Mouse (Mus musculus): ENCODE data around the gene Prss35. TPM values are rescaled to one million over a fixed set of nuclear protein-coding genes. Genes with fewer than 3 reads are reported as not detected.

The Prss35 gene
- total RNA-seq, 1 experiment = 9.4 TPM

DNA sequence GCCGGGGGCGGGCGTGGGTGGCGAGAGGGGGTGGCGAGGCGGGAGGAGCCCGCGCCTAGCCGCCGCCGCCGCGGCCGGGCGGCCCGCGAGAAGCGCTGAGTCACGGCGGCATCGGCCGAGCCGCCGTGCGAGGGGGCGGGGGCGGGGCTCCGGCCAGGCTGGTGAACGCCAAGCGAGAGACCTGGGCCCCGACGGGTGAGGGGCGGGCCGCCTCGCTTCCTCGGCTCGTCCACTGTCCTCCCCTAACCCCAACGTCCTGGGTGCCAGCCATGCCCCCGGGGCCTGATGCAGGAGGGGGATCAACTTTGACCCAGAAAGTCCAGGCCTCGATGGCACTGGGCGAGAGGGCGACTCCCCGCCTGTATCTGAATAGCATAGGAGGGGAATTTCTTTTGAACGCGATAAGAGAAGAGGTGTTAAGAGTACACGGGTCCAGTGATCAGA is 47.6 kb upstream of the Prss35 start, which contains the start of gene Me1:
Me1 (minus strand) TSS at position 136 of the 444 bp plus-strand sequence.
- in situ Hi-C loops (cut with MboI; ENCODE audit: low sequenced_read_pairs in 2 of 2, unreplicated experiment in 2 of 2) = no loop called here
- no peaks in the 10 kb centered on the region for H3K9me3 ChIP-seq (ENCODE audit: control insufficient read depth, insufficient read depth, low read depth, low read length)
- TF ChIP-seq HCFC1 (IDR thresholded peaks at IDR 0.05; ENCODE audit: borderline replicate concordance, insufficient read depth, low read length) (0 out of 2 replicates have a peak, but pooled peaks have one; percentile 13), MAFK (IDR thresholded peaks at IDR 0.05; ENCODE audit: insufficient read depth, low read depth, low read length) (peak; percentile 62; the same call in 1 of the 2 replicates), CHD2 (IDR thresholded peaks at IDR 0.05; ENCODE audit: low read depth, low read length) (no peak), ZNF384 (IDR thresholded peaks at IDR 0.05; ENCODE audit: low read depth, low read length) (no peak)
- no peak within 1 kb of the TSS for H3K27ac ChIP-seq (ENCODE audit: insufficient read depth, low read depth, low read length, poor library complexity, severe bottlenecking)
- peak within 1 kb of the TSS; percentile 86 to 95 for H3K4me3 ChIP-seq (ENCODE audit: insufficient read depth in 1 of 2, low read depth in 1 of 2, low read length in 2 of 2, poor library complexity in 1 of 2, severe bottlenecking in 1 of 2)
- no peaks in the 10 kb centered on the region for H3K4me1 ChIP-seq (ENCODE audit: control insufficient read depth in 2 of 2, insufficient read depth in 2 of 2, low read length in 2 of 2, poor library complexity in 1 of 2)
- no peaks in the 10 kb centered on the region for H3K36me3 ChIP-seq (ENCODE audit: control insufficient read depth, insufficient read depth, low read length, poor library complexity, severe bottlenecking)
- peak within 1 kb of the TSS; percentile 79 for H3K9ac ChIP-seq (ENCODE audit: insufficient read depth, low read depth, low read length, poor library complexity, severe bottlenecking)
- no peak for DNase-seq (ENCODE audit: low read depth, low spot score)

DNA sequence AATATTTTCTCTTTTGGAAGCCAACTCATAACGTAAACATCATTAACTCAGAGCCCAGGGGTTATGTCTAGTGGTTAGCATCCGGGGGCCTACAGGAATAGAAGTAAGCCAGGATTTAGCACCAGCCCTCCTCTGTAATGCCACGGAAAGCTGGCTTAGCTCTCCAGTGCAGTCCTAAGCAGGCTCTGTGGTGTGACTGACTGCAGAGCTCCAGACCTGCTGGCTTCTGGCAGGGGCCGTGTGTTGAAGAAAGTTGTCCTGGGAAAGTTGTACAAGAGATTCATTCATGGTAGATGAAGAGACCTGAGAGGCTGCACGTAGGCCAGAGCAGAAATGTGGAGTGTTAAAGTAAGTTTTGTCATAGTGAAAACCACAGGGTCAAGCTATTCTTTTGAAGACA is 42.2 kb upstream of the Prss35 start:
- no peak overlapping the region for H3K27ac ChIP-seq (ENCODE audit: insufficient read depth, low read depth, low read length, poor library complexity, severe bottlenecking)

DNA sequence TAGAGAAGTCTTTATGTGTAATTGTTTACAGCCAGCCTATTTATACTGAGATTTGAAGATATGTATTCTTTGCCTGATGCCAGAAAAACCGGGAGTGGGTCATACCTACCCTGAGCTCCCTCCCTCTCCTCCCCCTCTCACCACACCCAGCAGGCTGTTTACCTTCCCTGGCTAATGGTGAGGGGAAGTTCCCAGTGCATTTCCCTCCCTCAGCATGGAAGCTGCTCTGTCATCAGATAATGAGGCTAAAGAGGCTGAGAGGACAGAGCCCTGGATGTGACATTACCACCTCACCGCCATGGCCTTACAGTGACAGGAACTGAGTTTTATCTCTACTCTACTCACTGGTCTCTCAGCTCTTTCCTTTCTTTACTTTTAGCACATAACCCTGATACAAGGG is 41.6 kb upstream of the Prss35 start:
- Histone ChIP-seq H3K27ac (ENCODE audit: insufficient read depth, low read depth, low read length, poor library complexity, severe bottlenecking) (no peak overlapping the region), H3K4me3 (ENCODE audit: insufficient read depth in 1 of 2, low read depth in 1 of 2, low read length in 2 of 2, poor library complexity in 1 of 2, severe bottlenecking in 1 of 2) (no peak overlapping the region), H3K9me3 (ENCODE audit: control insufficient read depth, insufficient read depth, low read depth, low read length) (no peaks in the 10 kb centered on the region), H3K4me1 (ENCODE audit: control insufficient read depth in 2 of 2, insufficient read depth in 2 of 2, low read length in 2 of 2, poor library complexity in 1 of 2) (peaks cover 0 to 5% of the 10 kb centered on the region in 2 experiments; a peak in 1 of 4 replicates), H3K9ac (ENCODE audit: insufficient read depth, low read depth, low read length, poor library complexity, severe bottlenecking) (no peak overlapping the region), H3K36me3 (ENCODE audit: control insufficient read depth, insufficient read depth, low read length, poor library complexity, severe bottlenecking) (no peaks in the 10 kb centered on the region)
- in situ Hi-C loops (cut with MboI; ENCODE audit: low sequenced_read_pairs in 2 of 2, unreplicated experiment in 2 of 2) = no loop called here
- TF ChIP-seq HCFC1 (IDR thresholded peaks at IDR 0.05; ENCODE audit: borderline replicate concordance, insufficient read depth, low read length) (no peak), MAFK (IDR thresholded peaks at IDR 0.05; ENCODE audit: insufficient read depth, low read depth, low read length) (no peak), CHD2 (IDR thresholded peaks at IDR 0.05; ENCODE audit: low read depth, low read length) (no peak), ZC3H11A (IDR thresholded peaks at IDR 0.05; ENCODE audit: borderline replicate concordance, low read depth, low read length) (no peak), ZNF384 (IDR thresholded peaks at IDR 0.05; ENCODE audit: low read depth, low read length) (no peak)
- DNase-seq (ENCODE audit: low read depth, low spot score) = no peak

More for the DNA sequence above, 42.2 kb upstream of the Prss35 start:
- H3K4me1 ChIP-seq (ENCODE audit: control insufficient read depth in 2 of 2, insufficient read depth in 2 of 2, low read length in 2 of 2, poor library complexity in 1 of 2) = peaks cover 0 to 5% of the 10 kb centered on the region in 2 experiments; a peak in 1 of 4 replicates
- no peaks in the 10 kb centered on the region for H3K36me3 ChIP-seq (ENCODE audit: control insufficient read depth, insufficient read depth, low read length, poor library complexity, severe bottlenecking)
- no peak for TF ChIP-seq MAFK (IDR thresholded peaks at IDR 0.05; ENCODE audit: insufficient read depth, low read depth, low read length)
- TF ChIP-seq ZNF384 (IDR thresholded peaks at IDR 0.05; ENCODE audit: low read depth, low read length) = no peak
- TF ChIP-seq ZC3H11A (IDR thresholded peaks at IDR 0.05; ENCODE audit: borderline replicate concordance, low read depth, low read length) = no peak
- TF ChIP-seq CHD2 (IDR thresholded peaks at IDR 0.05; ENCODE audit: low read depth, low read length) = no peak
- no peak for TF ChIP-seq HCFC1 (IDR thresholded peaks at IDR 0.05; ENCODE audit: borderline replicate concordance, insufficient read depth, low read length)
- no peak overlapping the region for H3K9ac ChIP-seq (ENCODE audit: insufficient read depth, low read depth, low read length, poor library complexity, severe bottlenecking)
- no peak for DNase-seq (ENCODE audit: low read depth, low spot score)
- H3K4me3 ChIP-seq (ENCODE audit: insufficient read depth in 1 of 2, low read depth in 1 of 2, low read length in 2 of 2, poor library complexity in 1 of 2, severe bottlenecking in 1 of 2) = no peak overlapping the region
- H3K9me3 ChIP-seq (ENCODE audit: control insufficient read depth, insufficient read depth, low read depth, low read length) = no peaks in the 10 kb centered on the region
- in situ Hi-C loops (cut with MboI; ENCODE audit: low sequenced_read_pairs in 2 of 2, unreplicated experiment in 2 of 2) = no loop called here

DNA sequence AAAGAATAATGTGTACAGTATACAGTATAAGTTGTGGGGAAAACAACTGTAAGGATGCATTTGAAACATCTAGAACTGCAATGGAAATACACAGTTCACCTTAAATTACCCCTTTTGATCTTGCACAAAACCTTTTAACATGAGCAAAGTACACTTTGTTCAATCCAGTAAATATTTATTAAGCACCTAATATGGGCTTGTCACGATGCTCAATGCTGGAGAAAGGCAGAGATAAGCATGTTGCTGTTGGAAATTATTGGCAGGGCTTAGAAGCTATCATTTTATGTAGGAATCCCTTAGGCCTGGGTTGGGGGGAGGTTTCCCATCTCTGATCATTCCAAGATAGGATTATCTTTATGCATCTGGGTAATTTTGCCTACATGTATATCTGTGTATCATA is 36.0 kb upstream of the Prss35 start:
- DNase-seq (ENCODE audit: low read depth, low spot score) = no peak
- H3K27ac ChIP-seq (ENCODE audit: insufficient read depth, low read depth, low read length, poor library complexity, severe bottlenecking) = no peak overlapping the region
- H3K4me3 ChIP-seq (ENCODE audit: insufficient read depth in 1 of 2, low read depth in 1 of 2, low read length in 2 of 2, poor library complexity in 1 of 2, severe bottlenecking in 1 of 2) = no peak overlapping the region
- no peaks in the 10 kb centered on the region for H3K36me3 ChIP-seq (ENCODE audit: control insufficient read depth, insufficient read depth, low read length, poor library complexity, severe bottlenecking)
- in situ Hi-C loops (cut with MboI; ENCODE audit: low sequenced_read_pairs in 2 of 2, unreplicated experiment in 2 of 2) = no loop called here
- H3K9ac ChIP-seq (ENCODE audit: insufficient read depth, low read depth, low read length, poor library complexity, severe bottlenecking) = no peak overlapping the region
- H3K4me1 ChIP-seq (ENCODE audit: control insufficient read depth in 2 of 2, insufficient read depth in 2 of 2, low read length in 2 of 2, poor library complexity in 1 of 2) = no peaks in the 10 kb centered on the region
- TF ChIP-seq CHD2 (IDR thresholded peaks at IDR 0.05; ENCODE audit: low read depth, low read length) (no peak), ZC3H11A (IDR thresholded peaks at IDR 0.05; ENCODE audit: borderline replicate concordance, low read depth, low read length) (no peak), MAFK (IDR thresholded peaks at IDR 0.05; ENCODE audit: insufficient read depth, low read depth, low read length) (no peak), ZNF384 (IDR thresholded peaks at IDR 0.05; ENCODE audit: low read depth, low read length) (no peak), HCFC1 (IDR thresholded peaks at IDR 0.05; ENCODE audit: borderline replicate concordance, insufficient read depth, low read length) (no peak)
- H3K9me3 ChIP-seq (ENCODE audit: control insufficient read depth, insufficient read depth, low read depth, low read length) = no peaks in the 10 kb centered on the region

DNA sequence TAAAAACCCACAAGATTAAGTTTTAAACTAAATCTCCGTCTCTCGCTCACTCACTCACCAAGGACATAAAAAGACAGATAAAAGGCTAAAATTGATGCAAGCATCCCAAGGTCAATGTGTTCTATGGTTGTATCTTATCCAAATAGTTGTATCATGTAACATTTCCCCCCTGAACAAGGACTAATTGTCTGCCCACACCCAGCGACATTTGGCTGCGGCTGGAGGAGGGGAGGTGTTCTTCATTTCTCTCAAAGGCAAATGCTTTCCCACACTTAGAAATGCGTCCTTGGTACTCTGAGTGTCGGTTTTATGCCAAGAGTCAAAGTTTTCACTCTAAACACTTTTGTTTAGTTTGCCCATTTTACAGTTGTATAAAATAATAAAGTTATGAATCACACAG is 34.5 kb upstream of the Prss35 start:
- H3K27ac ChIP-seq (ENCODE audit: insufficient read depth, low read depth, low read length, poor library complexity, severe bottlenecking) = no peak overlapping the region
- TF ChIP-seq ZC3H11A (IDR thresholded peaks at IDR 0.05; ENCODE audit: borderline replicate concordance, low read depth, low read length) (no peak), CHD2 (IDR thresholded peaks at IDR 0.05; ENCODE audit: low read depth, low read length) (no peak), HCFC1 (IDR thresholded peaks at IDR 0.05; ENCODE audit: borderline replicate concordance, insufficient read depth, low read length) (no peak), MAFK (IDR thresholded peaks at IDR 0.05; ENCODE audit: insufficient read depth, low read depth, low read length) (no peak), ZNF384 (IDR thresholded peaks at IDR 0.05; ENCODE audit: low read depth, low read length) (no peak)
- no peaks in the 10 kb centered on the region for H3K9me3 ChIP-seq (ENCODE audit: control insufficient read depth, insufficient read depth, low read depth, low read length)
- in situ Hi-C loops (cut with MboI; ENCODE audit: low sequenced_read_pairs in 2 of 2, unreplicated experiment in 2 of 2) = no loop called here
- no peak overlapping the region for H3K4me3 ChIP-seq (ENCODE audit: insufficient read depth in 1 of 2, low read depth in 1 of 2, low read length in 2 of 2, poor library complexity in 1 of 2, severe bottlenecking in 1 of 2)
- DNase-seq (ENCODE audit: low read depth, low spot score) = no peak
- H3K4me1 ChIP-seq (ENCODE audit: control insufficient read depth in 2 of 2, insufficient read depth in 2 of 2, low read length in 2 of 2, poor library complexity in 1 of 2) = no peaks in the 10 kb centered on the region
- no peaks in the 10 kb centered on the region for H3K36me3 ChIP-seq (ENCODE audit: control insufficient read depth, insufficient read depth, low read length, poor library complexity, severe bottlenecking)
- no peak overlapping the region for H3K9ac ChIP-seq (ENCODE audit: insufficient read depth, low read depth, low read length, poor library complexity, severe bottlenecking)

Measured in ES-E14 (cell line).